Mouse (Mus musculus): ENCODE results near the gene Hist2h3b. TPM values are rescaled to one million over a fixed set of nuclear protein-coding genes. Genes with fewer than 3 reads are reported as not detected.

The Hist2h3b gene
- polyA plus RNA-seq, 1 experiment, result 1,135 TPM

DNA sequence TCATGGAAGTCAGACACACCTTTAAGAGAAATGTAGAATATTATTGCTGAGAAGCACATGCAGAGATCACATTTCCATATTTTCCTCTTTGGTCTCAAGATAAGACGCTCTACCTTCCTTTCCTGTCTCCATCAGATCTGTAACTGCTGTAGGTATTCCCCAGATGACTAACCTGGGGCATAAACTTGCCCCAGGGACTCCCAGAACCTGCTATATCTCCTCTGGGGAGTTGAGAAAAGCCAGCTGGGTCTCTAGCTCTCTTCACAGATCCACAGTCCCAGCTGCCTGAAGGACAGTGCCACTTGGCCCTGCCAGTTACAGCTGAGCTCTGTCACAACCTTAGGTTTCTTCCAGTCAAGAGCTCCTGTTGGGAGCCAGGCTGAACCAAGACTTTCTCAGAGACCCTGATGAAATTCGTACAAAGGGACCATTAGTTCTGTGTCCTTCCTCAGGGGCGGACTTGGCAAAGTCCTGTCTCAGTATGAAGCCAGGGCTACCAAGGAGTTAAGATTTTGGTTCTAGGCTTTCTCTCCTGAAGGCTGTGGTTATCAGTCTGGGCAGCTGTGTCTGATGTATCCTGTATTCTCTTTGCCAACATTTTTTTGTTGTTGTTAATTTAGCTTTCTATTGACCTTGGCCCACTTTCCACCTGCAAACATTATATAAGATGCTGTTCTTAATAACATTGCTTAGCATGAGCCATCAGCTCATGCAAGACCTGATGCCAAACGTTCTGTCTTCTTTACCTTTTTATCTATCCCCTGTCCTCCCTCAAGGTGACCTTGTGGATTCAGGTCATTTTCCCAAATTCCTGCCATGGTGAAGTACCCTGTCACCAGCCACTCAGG, 37.3 kb upstream of the Hist2h3b start:
- Histone ChIP-seq H3K4me3 (ENCODE audit: control insufficient read depth, insufficient read depth, low read length) (no peak overlapping the region), H3K27me3 (ENCODE audit: control insufficient read depth, insufficient read depth, low read length) (no peaks in the 10 kb centered on the region), H3K36me3 (ENCODE audit: control insufficient read depth, insufficient read depth, low read length) (no peaks in the 10 kb centered on the region), H3K27ac (ENCODE audit: control insufficient read depth, insufficient read depth, low read length) (no peak overlapping the region), H3K4me1 (replicated peaks; ENCODE audit: control insufficient read depth, insufficient read depth, low read length) (no peaks in the 10 kb centered on the region)
- 93% methylated on average over 4 of the region's 4 CpGs for WGBS
- no peak for TF ChIP-seq CTCF (IDR thresholded peaks at IDR 0.05; ENCODE audit: borderline replicate concordance, control insufficient read depth, extremely low read depth, insufficient read depth, low read length, poor library complexity)
- TF ChIP-seq POLR2A (IDR thresholded peaks at IDR 0.05; ENCODE audit: control insufficient read depth, extremely low read depth, insufficient read depth, low read length, poor library complexity), result no peak
- no peak for DNase-seq

DNA sequence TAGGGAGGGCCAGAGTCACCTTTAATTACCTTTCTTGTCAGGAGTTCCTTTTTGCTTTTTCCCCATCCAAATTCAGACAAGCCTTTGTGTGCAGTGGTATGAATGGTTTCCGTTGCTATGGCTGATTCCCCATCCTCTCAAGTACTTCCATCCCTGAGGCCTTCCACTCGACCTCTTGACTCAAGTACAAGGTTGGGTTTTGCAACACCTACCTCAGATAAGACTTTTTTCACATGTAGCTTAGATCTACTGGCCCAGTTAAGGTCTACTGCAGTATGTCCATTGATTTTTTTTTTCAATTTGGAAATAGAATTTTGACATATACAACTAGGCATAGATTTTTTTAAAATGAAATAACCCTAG, 36.7 kb upstream of the Hist2h3b start:
- WGBS, result 82% methylated on average over 2 of the region's 2 CpGs
- Histone ChIP-seq H3K4me1 (replicated peaks; ENCODE audit: control insufficient read depth, insufficient read depth, low read length) (no peaks in the 10 kb centered on the region), H3K27me3 (ENCODE audit: control insufficient read depth, insufficient read depth, low read length) (no peaks in the 10 kb centered on the region), H3K27ac (ENCODE audit: control insufficient read depth, insufficient read depth, low read length) (no peak overlapping the region), H3K36me3 (ENCODE audit: control insufficient read depth, insufficient read depth, low read length) (no peaks in the 10 kb centered on the region), H3K4me3 (ENCODE audit: control insufficient read depth, insufficient read depth, low read length) (no peak overlapping the region)
- TF ChIP-seq CTCF (IDR thresholded peaks at IDR 0.05; ENCODE audit: borderline replicate concordance, control insufficient read depth, extremely low read depth, insufficient read depth, low read length, poor library complexity) (no peak), POLR2A (IDR thresholded peaks at IDR 0.05; ENCODE audit: control insufficient read depth, extremely low read depth, insufficient read depth, low read length, poor library complexity) (no peak)
- no peak for DNase-seq

DNA sequence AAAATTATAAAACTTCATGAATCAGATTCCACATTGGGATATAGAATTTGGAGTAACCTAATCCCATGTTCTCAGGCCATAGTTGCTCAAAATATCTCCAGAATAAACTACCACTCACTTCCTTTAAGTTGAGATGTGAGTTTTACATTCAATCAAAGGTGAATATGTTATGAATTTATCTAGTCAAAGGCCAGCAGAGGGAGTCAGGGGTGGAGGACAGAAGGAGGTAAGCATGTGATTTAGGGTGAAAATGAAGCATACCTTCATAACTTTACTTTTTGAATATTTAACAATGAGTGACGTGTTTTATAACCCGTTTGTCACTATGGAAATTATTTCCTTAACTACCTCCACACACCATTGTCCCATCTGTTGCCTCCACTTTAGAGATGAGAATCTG, 33.5 kb upstream of the Hist2h3b start:
- peaks cover 3% of the 10 kb centered on the region; the same call in 1 of the 2 replicates for H3K4me1 ChIP-seq (replicated peaks; ENCODE audit: control insufficient read depth, insufficient read depth, low read length)
- H3K36me3 ChIP-seq (ENCODE audit: control insufficient read depth, insufficient read depth, low read length), result no peaks in the 10 kb centered on the region
- no peaks in the 10 kb centered on the region for H3K27me3 ChIP-seq (ENCODE audit: control insufficient read depth, insufficient read depth, low read length)
- 89% methylated on average over 2 of the region's 2 CpGs for WGBS
- no peak overlapping the region for H3K27ac ChIP-seq (ENCODE audit: control insufficient read depth, insufficient read depth, low read length)
- TF ChIP-seq CTCF (IDR thresholded peaks at IDR 0.05; ENCODE audit: borderline replicate concordance, control insufficient read depth, extremely low read depth, insufficient read depth, low read length, poor library complexity) (no peak), POLR2A (IDR thresholded peaks at IDR 0.05; ENCODE audit: control insufficient read depth, extremely low read depth, insufficient read depth, low read length, poor library complexity) (no peak)
- DNase-seq, result no peak
- H3K4me3 ChIP-seq (ENCODE audit: control insufficient read depth, insufficient read depth, low read length), result no peak overlapping the region

DNA sequence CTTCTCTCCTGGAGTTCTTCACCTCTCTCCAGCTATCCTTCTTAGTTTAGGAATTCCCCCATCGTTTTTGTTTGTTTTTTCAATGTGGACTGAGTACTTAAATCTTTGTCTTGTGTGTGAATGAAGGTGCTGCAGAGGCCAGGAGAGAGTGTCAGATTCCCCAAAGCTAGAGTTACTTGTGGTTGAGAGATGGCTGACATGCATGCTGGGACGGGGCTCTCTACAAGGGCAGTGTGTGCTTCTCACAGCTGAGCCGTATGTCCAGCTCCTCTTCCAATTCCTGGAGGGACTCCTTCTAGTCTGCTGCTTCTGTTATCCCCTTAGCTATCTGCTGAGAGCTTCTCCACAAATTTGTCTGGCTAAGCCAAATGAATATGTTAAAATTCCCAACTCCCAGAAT, 32.6 kb upstream of the Hist2h3b start:
- no peak for DNase-seq
- Histone ChIP-seq H3K4me1 (replicated peaks; ENCODE audit: control insufficient read depth, insufficient read depth, low read length) (peaks cover 3% of the 10 kb centered on the region; the same call in 1 of the 2 replicates), H3K4me3 (ENCODE audit: control insufficient read depth, insufficient read depth, low read length) (no peak overlapping the region), H3K27me3 (ENCODE audit: control insufficient read depth, insufficient read depth, low read length) (no peaks in the 10 kb centered on the region), H3K36me3 (ENCODE audit: control insufficient read depth, insufficient read depth, low read length) (no peaks in the 10 kb centered on the region), H3K27ac (ENCODE audit: control insufficient read depth, insufficient read depth, low read length) (no peak overlapping the region)
- TF ChIP-seq POLR2A (IDR thresholded peaks at IDR 0.05; ENCODE audit: control insufficient read depth, extremely low read depth, insufficient read depth, low read length, poor library complexity), result no peak
- 79% methylated on average over 3 of the region's 3 CpGs for WGBS

DNA sequence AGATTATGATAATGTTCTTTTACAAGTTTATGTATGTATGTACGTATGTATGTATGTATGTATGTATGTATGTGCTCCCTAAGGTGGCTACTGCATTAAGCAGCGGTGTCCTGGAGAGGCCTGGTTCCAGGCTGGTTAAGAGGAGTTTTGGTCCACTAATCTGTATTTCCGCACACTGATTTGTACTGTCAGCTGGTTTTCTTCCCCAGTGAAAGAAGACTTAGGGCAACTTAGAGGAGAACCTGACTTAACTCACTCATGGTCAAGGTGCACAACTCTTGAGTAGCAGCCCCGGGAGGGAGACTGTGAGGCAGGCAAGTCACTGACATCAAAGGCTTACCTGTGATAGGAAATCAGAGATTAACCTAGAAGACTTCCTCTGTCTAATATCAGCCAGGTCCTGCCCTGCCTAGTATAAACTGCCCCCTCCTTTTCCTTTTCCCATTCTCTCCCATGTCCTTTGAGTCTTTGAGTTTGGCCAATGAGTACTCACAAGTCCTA, 31.6 kb upstream of the Hist2h3b start:
- 80% methylated on average over 4 of the region's 4 CpGs for WGBS
- H3K4me3 ChIP-seq (ENCODE audit: control insufficient read depth, insufficient read depth, low read length), result no peak overlapping the region
- H3K27me3 ChIP-seq (ENCODE audit: control insufficient read depth, insufficient read depth, low read length), result no peaks in the 10 kb centered on the region
- peaks cover 3% of the 10 kb centered on the region; the same call in 1 of the 2 replicates for H3K4me1 ChIP-seq (replicated peaks; ENCODE audit: control insufficient read depth, insufficient read depth, low read length)
- H3K27ac ChIP-seq (ENCODE audit: control insufficient read depth, insufficient read depth, low read length), result no peak overlapping the region
- no peak for DNase-seq
- H3K36me3 ChIP-seq (ENCODE audit: control insufficient read depth, insufficient read depth, low read length), result no peaks in the 10 kb centered on the region
- TF ChIP-seq CTCF (IDR thresholded peaks at IDR 0.05; ENCODE audit: borderline replicate concordance, control insufficient read depth, extremely low read depth, insufficient read depth, low read length, poor library complexity) (no peak), POLR2A (IDR thresholded peaks at IDR 0.05; ENCODE audit: control insufficient read depth, extremely low read depth, insufficient read depth, low read length, poor library complexity) (no peak)

DNA sequence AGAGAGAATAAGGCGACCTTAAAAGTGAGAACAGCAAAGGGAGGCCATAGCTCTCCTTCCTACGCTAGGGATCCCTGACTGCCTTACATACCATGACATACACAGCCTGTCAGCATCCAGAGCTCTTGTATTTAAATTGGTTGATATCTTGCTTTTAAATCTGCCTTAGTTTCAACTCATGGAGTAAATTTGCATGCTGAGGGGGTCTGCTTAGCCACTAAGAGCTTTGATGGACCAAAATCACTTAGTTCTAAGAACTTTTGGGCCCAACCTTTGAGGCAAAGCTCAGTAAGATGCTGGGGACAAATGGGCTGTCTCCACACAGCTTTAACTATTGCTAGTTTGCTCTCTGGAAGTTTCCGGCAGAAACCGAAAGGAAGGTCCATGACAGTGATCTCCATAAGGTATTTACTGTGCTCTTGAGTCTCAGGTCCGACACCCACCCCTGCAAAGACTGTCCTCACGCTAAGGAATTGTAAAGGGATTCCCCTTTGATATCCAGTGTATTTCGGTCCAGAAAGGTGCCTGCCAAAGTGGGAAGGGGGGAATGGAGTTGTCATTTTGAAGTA, 31.0 kb upstream of the Hist2h3b start:
- Histone ChIP-seq H3K4me3 (ENCODE audit: control insufficient read depth, insufficient read depth, low read length) (peak overlapping the region; percentile 26), H3K27ac (ENCODE audit: control insufficient read depth, insufficient read depth, low read length) (0 out of 2 replicates have a peak overlapping the region, but pooled peaks have one; percentile 31)
- TF ChIP-seq POLR2A (IDR thresholded peaks at IDR 0.05; ENCODE audit: control insufficient read depth, extremely low read depth, insufficient read depth, low read length, poor library complexity) (no peak), CTCF (IDR thresholded peaks at IDR 0.05; ENCODE audit: borderline replicate concordance, control insufficient read depth, extremely low read depth, insufficient read depth, low read length, poor library complexity) (no peak)

More for the DNA sequence above, 31.0 kb upstream of the Hist2h3b start:
- Histone ChIP-seq H3K36me3 (ENCODE audit: control insufficient read depth, insufficient read depth, low read length) (no peaks in the 10 kb centered on the region), H3K27me3 (ENCODE audit: control insufficient read depth, insufficient read depth, low read length) (no peaks in the 10 kb centered on the region), H3K4me1 (replicated peaks; ENCODE audit: control insufficient read depth, insufficient read depth, low read length) (peaks cover 6% of the 10 kb centered on the region)
- 60% methylated on average over 7 of the region's 7 CpGs for WGBS
- DNase-seq, result no peak

All from thymus, adult 2 months (tissue).